Mouse (Mus musculus): ENCODE data around the gene Hs3st4.

Gene Hs3st4

DNA sequence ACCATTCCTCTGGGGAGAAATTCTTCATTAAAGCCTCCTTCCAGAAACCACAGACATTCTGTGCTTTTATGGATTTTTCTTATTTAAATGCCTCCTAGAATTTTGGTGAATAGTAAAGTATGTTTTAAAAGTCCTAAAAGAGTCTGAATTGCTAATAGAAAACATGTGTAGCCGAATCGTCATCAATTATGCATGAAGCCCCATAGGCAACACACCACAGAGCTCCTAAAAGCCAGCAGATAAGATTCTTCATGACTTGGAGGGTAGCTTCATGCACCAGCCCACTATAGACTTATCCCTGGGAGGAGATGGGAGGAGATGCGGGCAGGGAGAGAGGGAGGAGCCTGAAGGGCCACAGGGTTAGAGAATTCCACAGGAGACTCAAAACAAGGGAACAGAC lies 358.8 kb downstream of the Hs3st4 start:
- in situ Hi-C loops (cut with MboI, MseI): no loop called here

DNA sequence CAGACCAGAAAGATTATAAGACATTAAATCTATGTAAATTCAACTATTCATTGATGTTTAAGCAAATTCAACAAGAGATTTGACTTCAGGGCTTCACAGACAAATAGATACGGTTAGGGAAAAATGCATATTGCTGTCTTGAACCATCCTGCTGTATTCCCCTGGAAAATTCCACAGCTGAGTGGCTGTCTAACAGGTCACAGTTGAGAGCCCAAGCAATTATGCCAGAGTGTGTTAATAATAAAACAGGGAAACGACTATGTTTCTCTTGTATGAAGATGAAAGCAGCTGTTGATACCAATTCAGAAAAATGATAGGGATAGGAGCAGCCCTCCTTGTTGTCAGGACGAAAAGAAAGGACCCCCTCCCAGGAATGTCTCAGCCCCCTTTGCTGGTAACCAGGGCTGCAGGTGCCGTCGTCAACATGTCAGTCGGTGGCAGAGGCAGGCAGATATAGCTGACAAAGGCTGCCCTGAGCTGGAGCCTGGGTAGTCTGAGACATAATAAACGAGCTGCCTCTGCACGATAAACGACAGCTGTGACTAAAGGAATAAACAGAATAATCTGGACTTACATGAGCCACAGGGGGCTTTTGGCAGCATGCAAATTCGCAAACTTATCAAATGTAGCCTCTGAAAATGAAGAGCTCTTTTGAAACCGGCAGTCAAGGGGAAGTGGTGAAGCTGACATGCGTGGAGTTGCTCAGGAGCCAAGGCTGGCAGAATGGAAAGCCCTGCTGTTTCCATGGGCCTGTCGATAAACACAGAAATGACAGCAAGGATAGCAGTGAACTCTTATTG lies 364.7 kb downstream of the Hs3st4 start:
- in situ Hi-C loops (cut with MboI, MseI): no loop called here

DNA sequence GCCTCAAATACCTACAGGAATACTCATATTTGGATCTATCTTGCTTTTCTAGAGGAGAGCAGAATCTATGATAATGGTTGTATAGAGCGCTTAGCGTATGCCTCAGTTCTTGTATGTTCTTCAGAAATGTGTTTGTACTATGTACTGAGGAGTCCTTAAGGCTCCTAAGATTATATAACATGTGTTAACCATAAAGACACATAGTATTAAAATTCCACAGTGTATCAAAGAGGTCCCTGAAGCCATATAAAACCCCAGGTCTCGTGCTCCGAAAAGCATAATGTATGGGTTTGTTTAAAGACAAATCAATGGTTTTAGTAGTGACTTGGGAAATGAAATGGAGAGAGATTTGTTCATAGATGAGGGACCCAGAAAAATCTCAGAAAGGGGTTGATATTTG lies 371.4 kb downstream of the Hs3st4 start:
- in situ Hi-C loops (cut with MboI, MseI): no loop called here

DNA sequence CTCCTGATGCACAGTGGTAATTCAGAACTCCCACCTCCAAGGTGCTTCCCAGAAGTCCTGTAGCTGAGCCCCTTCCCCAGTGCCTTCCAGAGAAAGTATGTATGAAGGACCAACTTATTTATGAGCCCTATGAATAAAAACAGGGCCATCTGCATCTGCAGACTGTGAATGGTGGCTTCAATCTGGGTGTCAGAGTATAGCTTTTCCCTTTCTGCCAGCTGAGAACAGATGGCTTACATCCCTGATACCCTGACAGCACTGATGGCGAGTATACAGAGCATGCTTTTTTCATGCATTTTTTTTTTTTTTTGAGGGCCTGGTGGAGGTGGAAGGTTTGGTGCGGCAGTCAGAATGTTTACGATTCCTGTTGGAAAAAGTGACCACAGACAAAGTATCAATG lies 375.4 kb downstream of the Hs3st4 start:
- in situ Hi-C loops (cut with MboI, MseI): no loop called here

DNA sequence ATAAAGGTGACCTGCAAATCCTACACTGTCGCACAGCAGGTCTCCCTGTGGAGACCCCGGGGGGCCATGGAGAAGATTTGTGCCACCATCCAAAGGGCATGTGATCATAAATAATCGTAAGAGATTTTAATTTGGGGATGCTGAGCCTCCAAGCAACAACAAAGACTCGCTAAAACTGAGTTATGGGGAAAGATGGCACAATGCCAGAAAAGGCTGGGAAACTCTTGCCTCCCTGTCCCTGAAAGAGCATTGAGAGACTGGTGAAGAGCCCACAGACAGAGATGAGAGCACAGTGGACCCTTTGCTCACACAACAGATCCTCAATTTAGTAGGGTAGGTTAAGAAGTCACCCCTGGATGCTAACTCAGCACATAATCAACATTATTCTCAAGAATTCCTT lies 377.2 kb downstream of the Hs3st4 start:
- in situ Hi-C loops (cut with MboI, MseI): no loop called here

DNA sequence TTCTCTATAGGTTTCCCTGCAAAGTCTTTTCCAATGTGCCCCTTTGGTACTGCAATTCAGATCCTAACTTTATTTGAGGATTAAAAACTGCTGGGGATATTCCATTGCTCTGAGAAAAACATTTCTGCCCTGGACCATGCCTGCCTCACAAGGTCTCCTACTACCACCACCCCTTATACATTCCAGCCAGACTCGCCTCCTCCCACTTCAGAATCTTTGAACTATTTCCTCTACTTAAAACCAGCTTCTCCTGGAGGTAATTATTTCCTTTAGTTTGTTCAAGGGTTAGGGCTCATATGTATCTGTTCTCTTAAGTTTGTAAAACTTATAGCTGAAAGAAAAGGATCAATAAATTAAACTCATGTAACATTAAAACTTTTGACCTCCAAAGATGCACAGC lies 389.6 kb downstream of the Hs3st4 start:
- in situ Hi-C loops (cut with MboI, MseI): no loop called here

DNA sequence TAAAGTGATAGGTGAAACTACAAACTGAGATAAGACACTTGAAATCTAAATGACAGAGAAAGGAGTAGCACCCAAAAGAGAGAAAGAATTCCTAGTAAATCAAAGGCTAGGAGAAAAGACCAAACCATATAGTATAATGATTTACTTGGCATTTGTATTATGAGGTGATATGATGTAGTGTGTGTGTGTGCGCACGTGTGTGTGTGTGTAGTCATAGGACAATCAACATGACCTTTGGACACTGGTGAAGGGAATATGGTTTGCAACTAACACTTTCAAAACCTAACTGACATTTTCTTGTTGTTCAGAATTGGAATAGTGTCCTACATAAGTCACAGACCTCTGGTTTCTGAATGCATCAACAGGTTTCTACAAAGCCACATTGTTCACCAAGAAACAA lies 390.0 kb downstream of the Hs3st4 start:
- in situ Hi-C loops (cut with MboI, MseI): no loop called here

DNA sequence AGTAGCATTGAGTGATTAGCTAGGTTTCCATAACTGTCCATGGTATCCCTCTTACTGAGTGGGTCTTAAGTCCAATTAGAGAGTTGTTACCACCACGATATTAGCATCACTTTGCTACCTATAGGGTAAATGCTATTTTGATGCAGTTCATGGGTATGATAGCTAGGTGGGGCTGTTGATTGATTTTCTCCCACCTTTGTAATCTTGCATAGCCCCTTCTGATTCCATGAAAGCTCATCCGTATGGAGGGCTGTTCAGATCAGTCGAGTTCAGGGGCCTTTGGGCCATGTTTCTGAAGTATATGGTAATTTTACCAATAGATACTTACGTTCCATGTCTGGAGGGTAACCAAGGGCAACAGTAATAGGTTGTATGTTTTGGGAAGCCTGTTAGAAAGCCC lies 400.8 kb downstream of the Hs3st4 start:
- in situ Hi-C loops (cut with MboI, MseI): no loop called here

DNA sequence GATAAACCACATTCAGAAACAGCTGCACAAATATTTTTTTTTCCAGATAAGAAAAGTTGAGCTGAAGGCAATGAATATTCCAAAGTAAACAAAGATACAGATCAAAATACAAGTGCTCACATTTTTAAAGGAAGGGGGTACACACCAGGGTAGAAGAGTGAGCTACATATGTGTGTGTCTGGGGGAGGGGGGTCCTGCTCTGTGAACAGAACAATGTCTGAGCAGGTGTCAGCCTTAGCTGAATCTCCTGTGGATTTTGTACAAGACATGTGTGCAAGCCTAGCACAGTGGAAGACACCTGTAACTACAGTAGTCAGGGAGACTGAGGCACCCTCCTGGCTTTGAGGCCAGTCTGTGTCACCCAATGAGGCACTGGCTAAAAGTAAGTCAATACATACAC lies 416.5 kb downstream of the Hs3st4 start:
- in situ Hi-C loops (cut with MboI, MseI): no loop called here

DNA sequence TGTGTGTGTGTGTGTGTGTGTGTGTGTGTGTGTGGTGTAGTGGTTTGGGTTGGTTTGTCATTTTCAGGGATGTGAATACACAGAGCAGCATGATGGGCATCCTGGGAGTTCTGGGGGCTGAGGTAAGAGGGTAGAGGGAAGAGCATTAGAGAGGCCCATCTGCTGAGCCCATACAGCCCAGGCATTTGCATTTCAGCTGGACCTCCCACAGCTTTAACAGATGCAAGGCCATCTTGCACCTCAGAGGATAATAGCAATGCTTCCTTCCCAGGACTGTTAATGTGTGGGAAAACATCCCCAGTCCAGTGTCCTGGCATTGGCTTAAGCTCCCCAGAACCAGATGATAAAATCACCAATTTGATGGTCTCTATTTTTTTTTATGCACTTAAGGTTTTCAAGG lies 444.3 kb downstream of the Hs3st4 start:
- in situ Hi-C loops (cut with MboI, MseI): loop anchor here (10.0 kb wide), 1 partner anchor 828 kb away; no protein-coding TSS in a partner anchor
